In the genomic region with DNA sequence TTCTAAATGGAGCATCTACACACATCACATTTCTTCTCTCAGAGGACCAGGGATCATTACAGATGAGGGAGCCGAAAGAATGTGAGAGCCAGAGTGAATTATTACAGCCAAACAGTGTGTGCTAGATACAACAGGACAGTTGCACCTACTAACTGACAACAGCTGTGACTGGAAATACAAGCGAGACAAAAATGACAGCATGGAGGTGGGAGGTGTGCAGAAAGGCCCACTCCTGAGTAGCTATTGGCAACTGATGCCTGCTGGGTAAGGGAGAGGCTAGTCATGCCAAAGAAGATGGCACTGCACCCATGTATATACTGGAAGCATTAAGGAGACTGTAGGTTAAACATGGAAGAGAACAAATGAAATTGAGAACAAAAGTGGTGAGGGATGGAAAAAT, we compare ENCODE assay signal across 17 mouse cellular contexts. TPM values are rescaled to one million over a fixed set of nuclear protein-coding genes. Genes with fewer than 3 reads are reported as not detected.
"Had no signal": no experiment of that assay in that cellular context is flagged by ENCODE, and none has a peak within 500 bp of the region (broad histone marks: within the 10 kb centered on the region; RNA-seq: fewer than 3 reads in every experiment).

No protein-coding gene starts in this region.

- DNase-seq: kidney, adult 11 months; kidney, adult 8-10 months; kidney, postnatal 10 days; kidney, postnatal 36 days; liver, embryonic 13.5 days; lung, adult 2 months; lung, postnatal 14 days; lung, postnatal 4 days; right cerebral cortex, postnatal 4 days; thymus, postnatal 25 days had no signal

- H3K4me1 ChIP-seq: intestine, embryonic 15.5 days; kidney, embryonic 15.5 days; liver, embryonic 13.5 days; midbrain, embryonic 10.5 days; midbrain, embryonic 13.5 days had no signal

- H3K27me3 ChIP-seq: intestine, embryonic 15.5 days; kidney, embryonic 15.5 days; liver, embryonic 13.5 days; midbrain, embryonic 13.5 days had no signal

- ATAC-seq: intestine, embryonic 15.5 days; midbrain, embryonic 13.5 days had no signal

- H3K4me3 ChIP-seq: intestine, embryonic 15.5 days; kidney, embryonic 15.5 days; liver, embryonic 13.5 days; midbrain, embryonic 10.5 days; midbrain, embryonic 13.5 days had no signal

- H3K27ac ChIP-seq: intestine, embryonic 15.5 days; kidney, embryonic 15.5 days; liver, embryonic 13.5 days; midbrain, embryonic 10.5 days; midbrain, embryonic 13.5 days; stomach, postnatal 0 days had no signal

- H3K9ac ChIP-seq: intestine, embryonic 15.5 days; kidney, embryonic 15.5 days; liver, embryonic 13.5 days; midbrain, embryonic 13.5 days had no signal

- H3K9me3 ChIP-seq: intestine, embryonic 15.5 days; liver, embryonic 13.5 days; midbrain, embryonic 13.5 days had no signal

- H3K4me2 ChIP-seq: intestine, embryonic 15.5 days; kidney, embryonic 15.5 days; liver, embryonic 13.5 days; midbrain, embryonic 13.5 days had no signal

RNA-seq across cellular contexts. Expression of a gene that starts 43.3 kb away (rescaled TPM):
- total RNA-seq: megakaryocyte progenitor cell, adult 5-6 weeks had no signal
- polyA plus RNA-seq: liver, adult 2 months had no signal
